Mouse (Mus musculus) heart, postnatal 0 days (tissue): ENCODE data around the gene Nudt8.

Source experiments
- CTCF ChIP-seq: IDR thresholded peaks from 2 replicates; pipeline ENCODE4 v1.5.1; 2016; ENCODE audit warnings: antibody characterized with exemption, control low read depth, low read depth
- EP300 ChIP-seq: IDR thresholded peaks from 2 replicates; pipeline ENCODE4 v1.6.1; 2016; ENCODE audit warnings: antibody characterized with exemption, low read depth

DNA sequence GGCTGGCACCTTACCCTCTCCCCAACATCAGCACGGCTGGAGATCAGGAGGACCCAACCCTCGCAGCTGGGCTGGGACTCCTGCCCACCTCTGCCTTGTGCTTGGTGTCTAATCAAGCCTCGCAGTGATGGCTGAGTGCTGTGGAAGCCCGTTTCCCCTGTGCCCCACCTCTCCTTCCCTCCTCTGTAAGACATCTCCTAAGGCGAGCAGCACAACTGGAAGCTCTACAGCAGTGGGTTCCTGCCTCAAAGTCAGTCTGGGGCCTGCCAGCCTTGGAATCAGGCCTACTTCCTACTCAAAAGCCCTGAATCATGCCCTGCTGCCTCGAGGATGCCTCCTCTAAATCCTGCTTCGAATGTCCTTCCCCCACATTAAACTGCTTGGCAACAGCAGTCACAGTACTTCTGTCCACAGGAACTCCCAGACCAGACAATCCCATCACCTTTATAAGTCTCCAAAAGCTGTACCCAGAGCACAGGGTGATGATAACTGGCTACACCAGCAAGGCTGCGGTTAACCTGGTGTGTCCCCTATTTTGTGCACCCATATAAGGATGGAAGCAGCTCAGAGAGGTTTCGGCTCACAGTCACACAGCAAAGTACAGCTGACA, 1.2 kb upstream of the Nudt8 start:
- TF ChIP-seq CTCF (no peak), EP300 (no peak)
